Mouse (Mus musculus): Measurements from ENCODE around the gene Hoxd1.

DNA sequence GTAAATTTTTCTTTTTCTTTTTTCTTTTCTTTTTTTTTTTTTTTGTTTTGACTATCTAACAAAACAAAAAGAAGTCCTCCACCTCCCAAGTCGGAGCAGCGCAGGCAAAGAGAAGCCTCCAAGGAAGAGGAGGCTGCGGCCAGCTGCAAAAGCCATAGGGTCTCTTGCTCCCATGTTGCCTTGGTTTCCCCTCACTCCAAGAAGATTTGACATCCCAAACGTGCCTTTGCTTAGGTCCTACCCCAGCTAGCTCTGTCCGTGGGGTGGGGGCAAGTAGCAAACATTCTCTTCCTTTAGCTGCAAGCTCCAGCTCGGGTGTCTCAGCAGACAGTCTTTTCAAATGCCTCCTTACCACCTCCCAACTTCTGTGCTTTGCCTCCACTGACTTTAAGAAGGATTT lies 29.0 kb upstream of the Hoxd1 start:
- TF ChIP-seq CTCF (IDR thresholded peaks at IDR 0.05) (no peak), POLR2A (IDR thresholded peaks at IDR 0.05; ENCODE audit: insufficient read depth, low read depth, low read length) (no peak)
